Mouse (Mus musculus) olfactory bulb, adult 2 months (tissue): ENCODE data around the gene Gm45194. TPM values are rescaled to one million over a fixed set of nuclear protein-coding genes. Genes with fewer than 3 reads are reported as not detected.
A peak's percentile ranks its signal among the peaks of the same experiment; 100 is the strongest.

Experiments
- H3K27ac ChIP-seq: fragments of 200-500 bp; 2 replicates; pipeline ENCODE4 v1.5.1; 2012; ENCODE audit warnings: low read depth, low read length; ENCODE audit not compliant: insufficient read depth
- H3K4me1 ChIP-seq: fragments of 200-500 bp; 2 replicates; pipeline ENCODE4 v1.6.1; 2012; ENCODE audit warnings: low read length; ENCODE audit not compliant: control insufficient read depth, insufficient read depth
- H3K4me3 ChIP-seq: fragments of 200-500 bp; 2 replicates; pipeline ENCODE4 v1.5.1; 2012; ENCODE audit warnings: mild to moderate bottlenecking, low read depth, low read length, moderate library complexity; ENCODE audit not compliant: insufficient read depth
- CTCF ChIP-seq: fragments of 200-500 bp; IDR thresholded peaks from 2 replicates; pipeline ENCODE4 v1.5.1; 2012; ENCODE audit warnings: low read depth, mild to moderate bottlenecking, low read length, moderate library complexity; ENCODE audit not compliant: insufficient read depth
- POLR2A ChIP-seq: fragments of 200-500 bp; IDR thresholded peaks from 2 replicates; pipeline ENCODE4 v1.6.1; 2012; ENCODE audit warnings: mild to moderate bottlenecking, low read depth, low read length, moderate library complexity; ENCODE audit not compliant: insufficient read depth
- WGBS: fragments of 180-500 bp; shearing (Covaris S2); methylation state at CpG from one replicate; pipeline ENCODE4 v1.1.7; 2018; 5-methylcytosine and 5-hydroxymethylcytosine counted together
- polyA plus RNA-seq: library from polyadenylated mRNA; stranded (reverse); fragments of >200 nt; gene quantifications from 2 replicates; pipeline ENCODE4 v1.2.4, GENCODE M21; 2012; ENCODE audit warnings: low replicate concordance; ENCODE audit not compliant: missing spikeins, insufficient read depth, insufficient read length

Gene Gm45194
- polyA plus RNA-seq = not detected in 2 replicates

- no peak for TF ChIP-seq POLR2A
- no peak for TF ChIP-seq CTCF
- WGBS = 43% methylated on average over 2 of the region's 2 CpGs
- H3K4me1 ChIP-seq = peaks cover 4% of the 10 kb centered on the region; the same call in 1 of the 2 replicates
- no peak within 1 kb of the TSS for H3K27ac ChIP-seq
- no peak within 1 kb of the TSS for H3K4me3 ChIP-seq
Observed at GRCm38 (mm10) chrX:111891089-111891488, at the start of gene Gm45194. TSS of gene Gm45194 (plus strand) at chrX:111891389.

- TF ChIP-seq POLR2A (no peak), CTCF (no peak)
- no peak overlapping the region for H3K4me3 ChIP-seq
- H3K27ac ChIP-seq = no peak overlapping the region
- H3K4me1 ChIP-seq = no peaks in the 10 kb centered on the region
- WGBS = 39% methylated on average over 3 of the region's 3 CpGs
Observed at GRCm38 (mm10) chrX:111855878-111856277, 35.3 kb upstream of the Gm45194 start.

- Histone ChIP-seq H3K4me3 (no peak overlapping the region), H3K27ac (no peak overlapping the region), H3K4me1 (no peaks in the 10 kb centered on the region)
- WGBS = 78% methylated on average over 5 of the region's 5 CpGs
- TF ChIP-seq POLR2A = no peak
- TF ChIP-seq CTCF = no peak
Observed at GRCm38 (mm10) chrX:111881251-111881650, 9.9 kb upstream of the Gm45194 start.

GRCm38 (mm10) chrX:111894321-111895050 lies 3.3 kb downstream of the Gm45194 start:
- WGBS = 41% methylated on average over 71 of the region's 71 CpGs
- TF ChIP-seq CTCF (no peak), POLR2A (no peak)
- Histone ChIP-seq H3K4me3 (peak overlapping the region; percentile 38), H3K4me1 (peaks cover 4% of the 10 kb centered on the region; the same call in 1 of the 2 replicates), H3K27ac (no peak overlapping the region)

- H3K4me3 ChIP-seq = peak overlapping the region; percentile 38
- WGBS = 33% methylated on average over 70 of the region's 70 CpGs
- H3K4me1 ChIP-seq = peaks cover 4% of the 10 kb centered on the region; the same call in 1 of the 2 replicates
- no peak overlapping the region for H3K27ac ChIP-seq
- TF ChIP-seq POLR2A (no peak), CTCF (no peak)
Observed at GRCm38 (mm10) chrX:111895084-111895779, 4.0 kb downstream of the Gm45194 start.

GRCm38 (mm10) chrX:111917422-111917821 lies 26.2 kb downstream of the Gm45194 start:
- Histone ChIP-seq H3K27ac (no peak overlapping the region), H3K4me1 (no peaks in the 10 kb centered on the region), H3K4me3 (no peak overlapping the region)
- TF ChIP-seq CTCF = no peak
- TF ChIP-seq POLR2A = no peak

- 74% methylated on average over 4 of the region's 4 CpGs for WGBS
- no peak overlapping the region for H3K4me3 ChIP-seq
- TF ChIP-seq POLR2A (no peak), CTCF (no peak)
- no peak overlapping the region for H3K27ac ChIP-seq
- H3K4me1 ChIP-seq = no peaks in the 10 kb centered on the region
Observed at GRCm38 (mm10) chrX:111960909-111961308, 69.7 kb downstream of the Gm45194 start.

- no peak for TF ChIP-seq POLR2A
- TF ChIP-seq CTCF = no peak
- 44% methylated on average over 1 of the region's 1 CpGs for WGBS
- Histone ChIP-seq H3K4me1 (no peaks in the 10 kb centered on the region), H3K4me3 (no peak overlapping the region), H3K27ac (no peak overlapping the region)
Observed at GRCm38 (mm10) chrX:111999661-112000060, 108.5 kb downstream of the Gm45194 start.

GRCm38 (mm10) chrX:112010707-112011106 lies 119.5 kb downstream of the Gm45194 start, which contains the start of gene Tex16:
TSS of gene Tex16 (plus strand) at chrX:112011007.
- Histone ChIP-seq H3K4me1 (no peaks in the 10 kb centered on the region), H3K27ac (no peak within 1 kb of the TSS), H3K4me3 (no peak within 1 kb of the TSS)
- no peak for TF ChIP-seq POLR2A
- no peak for TF ChIP-seq CTCF
